Mouse (Mus musculus): ENCODE results near the gene Tagln.

Gene Tagln

GRCm38 (mm10) chr9:45945721-45946120 lies 9.9 kb upstream of the Tagln start:
- no peak for DNase-seq

- peak; percentile 61 to 65 for DNase-seq
These were observed 8.9 kb upstream of the Tagln start for GRCm38 (mm10) chr9:45944506-45945400.

- no peak for DNase-seq
These were observed 8.0 kb upstream of the Tagln start for GRCm38 (mm10) chr9:45943628-45944505.

- DNase-seq, result no peak
These were observed 7.1 kb upstream of the Tagln start for GRCm38 (mm10) chr9:45942916-45943315.

- no peak for DNase-seq
These were observed 6.6 kb upstream of the Tagln start for GRCm38 (mm10) chr9:45942464-45942863.

GRCm38 (mm10) chr9:45941329-45941888 lies 5.6 kb upstream of the Tagln start:
- DNase-seq, result no peak

- no peak for DNase-seq
These were observed 3.9 kb upstream of the Tagln start for GRCm38 (mm10) chr9:45939794-45940193.

GRCm38 (mm10) chr9:45938952-45939637 lies 3.2 kb upstream of the Tagln start:
- no peak for DNase-seq

- no peak for DNase-seq
These were observed 2.2 kb upstream of the Tagln start for GRCm38 (mm10) chr9:45938088-45938487.

- DNase-seq, result peak in 1 of 2 experiments; percentile 39
These were observed 1.0 kb upstream of the Tagln start for GRCm38 (mm10) chr9:45936883-45937282.

GRCm38 (mm10) chr9:45932571-45933415 lies 3.1 kb downstream of the Tagln start:
- DNase-seq, result no peak

GRCm38 (mm10) chr9:45931958-45932357 lies 3.9 kb downstream of the Tagln start:
- no peak for DNase-seq

- no peak for DNase-seq
These were observed 6.6 kb downstream of the Tagln start for GRCm38 (mm10) chr9:45929285-45929684.

GRCm38 (mm10) chr9:45919895-45920294 lies 16.0 kb downstream of the Tagln start:
- DNase-seq, result no peak

- no peak for DNase-seq
These were observed 18.6 kb downstream of the Tagln start for GRCm38 (mm10) chr9:45917041-45917934.

- no peak for DNase-seq
These were observed 20.2 kb downstream of the Tagln start for GRCm38 (mm10) chr9:45915659-45916058.

- peak; percentile 36 to 62 for DNase-seq
These were observed 24.2 kb downstream of the Tagln start for GRCm38 (mm10) chr9:45911673-45912072.

GRCm38 (mm10) chr9:45910995-45911394 lies 24.9 kb downstream of the Tagln start:
- DNase-seq, result no peak

- DNase-seq, result no peak
These were observed 28.8 kb downstream of the Tagln start for GRCm38 (mm10) chr9:45907078-45907428.

GRCm38 (mm10) chr9:45906355-45907077 lies 29.3 kb downstream of the Tagln start, which contains the start of the genes Pcsk7 and Rnf214:
Pcsk7 (plus strand) TSS chr9:45906497.
Rnf214 (minus strand) TSS chr9:45906911.
- DNase-seq, result peak; percentile 83 to 88

All from spleen, adult 18-20 months (tissue).